Mouse (Mus musculus) adrenal gland, postnatal 36 days (tissue): Measurements from ENCODE around the gene Wfikkn1. TPM values are rescaled to one million over a fixed set of nuclear protein-coding genes. Genes with fewer than 3 reads are reported as not detected.

Experiments used
- DNase-seq, 2 experiments: peaks; one replicate each; pipeline ENCODE4 v3.0.0; 2021; ENCODE audit warnings: mixed read lengths in 1 of 2
- total RNA-seq, 2 experiments: library from RNA; stranded (reverse); gene quantifications; 2 replicates each; pipeline ENCODE4 v1.2.3; 2021

Wfikkn1 gene
- total RNA-seq, 2 experiments from 2014 or later: 0.99 to 1.2 TPM

DNA sequence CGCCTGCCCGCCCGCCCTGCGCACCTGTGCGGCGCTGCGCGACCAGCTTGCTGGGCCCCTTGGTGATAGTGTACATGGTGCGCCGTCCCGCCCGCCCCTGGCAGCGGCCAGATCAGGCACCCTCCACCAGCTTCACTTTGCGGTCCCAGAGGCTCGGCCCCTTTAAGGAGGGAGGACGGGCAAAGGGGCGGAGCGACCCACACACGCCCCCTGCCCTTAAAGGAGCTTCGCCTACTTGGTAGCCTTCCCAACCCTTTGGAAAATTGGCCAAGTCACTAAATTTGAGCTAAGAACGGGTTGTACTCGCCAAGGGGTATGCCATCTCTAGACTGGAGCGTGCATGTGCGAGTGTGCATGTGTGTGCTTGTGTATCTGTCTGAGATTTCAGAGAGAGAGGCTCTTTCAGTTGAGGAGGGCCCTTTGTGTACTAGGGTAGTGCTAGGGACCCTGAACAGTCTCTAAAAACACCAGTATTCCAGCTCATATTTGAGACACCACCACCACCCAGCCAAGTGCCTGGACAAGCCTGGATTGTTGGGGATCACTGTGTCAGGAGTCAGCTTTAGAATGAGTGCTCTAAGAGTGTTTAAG, 12.0 kb downstream of the Wfikkn1 start, which contains the start of gene Mcrip2:
Mcrip2 (minus strand) TSS at position 164 of the 591 bp plus-strand sequence.
- DNase-seq: peak; percentile 93 to 94

- peak; percentile 83 to 88 for DNase-seq
Measured at GRCm38 (mm10) chr17:25867836-25868600, 12.6 kb downstream of the Wfikkn1 start.

- no peak for DNase-seq
Measured at GRCm38 (mm10) chr17:25867509-25867835, 13.2 kb downstream of the Wfikkn1 start.

DNA sequence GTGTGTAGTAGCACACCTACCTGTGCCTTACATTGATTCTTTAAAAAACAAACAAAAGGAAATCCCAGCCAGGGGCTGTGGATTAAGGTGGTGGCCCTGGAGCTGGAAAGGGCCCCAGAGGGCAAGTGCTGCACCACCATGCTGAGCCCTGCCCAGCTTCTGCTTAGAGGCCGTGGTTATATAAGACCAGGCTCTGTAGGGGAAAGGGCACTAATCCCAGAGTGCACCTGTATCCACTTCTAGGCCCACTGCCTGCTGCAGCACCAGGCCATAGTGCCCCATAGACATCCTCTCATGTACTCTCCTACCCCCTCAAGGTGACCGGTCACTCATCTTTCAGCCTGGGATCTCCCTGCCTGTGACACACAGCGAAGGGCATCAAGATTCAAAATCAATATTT, 14.5 kb downstream of the Wfikkn1 start:
- DNase-seq: peak in 1 of 2 experiments; percentile 48

DNA sequence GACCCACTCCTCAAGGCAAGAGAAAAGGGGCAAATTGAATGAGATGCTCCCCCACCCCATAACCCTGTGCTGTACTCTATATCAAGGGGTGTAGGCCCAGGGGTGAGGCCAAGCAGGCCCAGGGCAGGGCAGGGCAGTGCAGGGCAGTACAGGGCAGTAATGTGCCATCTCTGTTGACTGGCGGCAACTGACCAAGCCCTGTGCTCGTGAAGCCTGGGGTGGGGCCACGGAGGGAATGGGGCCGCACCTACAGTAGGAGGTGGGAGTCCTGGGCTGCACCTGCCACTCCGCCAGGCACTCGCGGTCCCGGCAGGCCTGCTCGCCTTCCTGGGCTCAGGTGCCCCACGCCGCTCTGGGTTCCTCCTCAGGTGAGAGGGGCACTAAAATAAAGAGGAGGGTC, 15.4 kb downstream of the Wfikkn1 start:
- no peak for DNase-seq

GRCm38 (mm10) chr17:25864311-25864710, 16.3 kb downstream of the Wfikkn1 start:
- peak in 1 of 2 experiments; percentile 50 for DNase-seq

DNA sequence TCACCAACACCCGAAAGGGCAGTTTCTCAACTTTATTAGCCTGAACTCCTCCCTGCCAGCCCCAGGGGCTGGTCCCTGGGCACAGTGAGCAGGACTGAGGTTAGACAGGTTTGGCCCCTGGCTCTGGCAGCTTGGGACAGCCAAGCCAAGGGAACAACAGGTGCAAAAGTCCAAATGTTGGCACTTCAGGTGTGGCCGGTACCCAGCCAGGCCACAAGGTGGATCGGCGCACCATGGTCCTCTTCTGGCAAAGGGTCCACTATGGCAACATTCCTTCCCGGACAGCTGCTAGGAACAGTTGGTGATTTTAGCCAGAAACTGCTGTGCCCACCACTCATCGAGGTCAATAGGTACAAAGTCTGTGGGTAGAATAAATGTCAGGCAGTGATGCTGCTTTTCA, 17.0 kb downstream of the Wfikkn1 start:
- no peak for DNase-seq

GRCm38 (mm10) chr17:25861704-25862612, 18.7 kb downstream of the Wfikkn1 start:
- no peak for DNase-seq

DNA sequence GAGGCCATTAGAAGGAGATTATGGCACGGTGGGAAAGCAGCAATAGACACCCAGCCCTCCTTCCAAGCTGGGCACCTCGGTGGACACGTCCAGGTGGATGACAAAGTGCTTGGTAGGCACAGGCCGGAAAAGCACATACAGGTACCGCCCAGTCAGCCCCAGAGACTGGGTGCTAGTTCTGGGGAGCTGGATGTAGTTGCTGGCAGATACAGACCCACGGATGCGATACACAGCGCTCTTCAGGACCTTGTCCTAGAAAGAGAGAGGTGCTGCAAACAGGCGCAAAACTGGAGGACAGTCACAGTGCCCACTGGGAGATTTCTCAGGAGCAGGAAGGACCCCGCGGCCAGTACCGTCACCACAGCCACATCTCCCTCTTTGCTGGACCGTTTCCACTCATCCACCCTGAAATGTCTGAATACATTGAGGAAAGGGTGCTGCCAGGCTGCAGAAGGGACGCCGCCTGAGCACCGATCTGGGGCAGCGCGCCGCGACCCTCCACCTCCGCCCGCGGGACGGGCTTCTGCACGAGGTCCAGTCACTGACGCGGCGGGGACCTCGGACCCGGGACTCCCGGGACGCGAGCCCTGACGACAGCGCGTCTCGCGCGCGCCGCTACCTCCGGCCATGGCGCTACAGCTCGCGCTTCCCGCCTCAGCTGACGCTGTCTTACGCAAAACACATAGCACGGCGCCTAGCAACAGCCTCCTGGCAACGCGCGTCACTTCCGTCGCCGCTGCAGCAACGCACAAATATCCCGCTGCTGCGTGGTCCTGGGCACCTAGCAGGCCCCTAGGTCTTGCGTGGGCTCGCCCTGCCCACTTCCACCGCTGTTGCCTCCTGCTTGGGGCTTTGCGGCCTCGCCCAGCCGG, 19.6 kb downstream of the Wfikkn1 start, which contains the start of gene Wdr90:
Wdr90 (minus strand) TSS at position 670 of the 872 bp plus-strand sequence.
- peak; percentile 94 to 95 for DNase-seq

- DNase-seq: no peak
Measured at GRCm38 (mm10) chr17:25860229-25860628, 20.4 kb downstream of the Wfikkn1 start.

DNA sequence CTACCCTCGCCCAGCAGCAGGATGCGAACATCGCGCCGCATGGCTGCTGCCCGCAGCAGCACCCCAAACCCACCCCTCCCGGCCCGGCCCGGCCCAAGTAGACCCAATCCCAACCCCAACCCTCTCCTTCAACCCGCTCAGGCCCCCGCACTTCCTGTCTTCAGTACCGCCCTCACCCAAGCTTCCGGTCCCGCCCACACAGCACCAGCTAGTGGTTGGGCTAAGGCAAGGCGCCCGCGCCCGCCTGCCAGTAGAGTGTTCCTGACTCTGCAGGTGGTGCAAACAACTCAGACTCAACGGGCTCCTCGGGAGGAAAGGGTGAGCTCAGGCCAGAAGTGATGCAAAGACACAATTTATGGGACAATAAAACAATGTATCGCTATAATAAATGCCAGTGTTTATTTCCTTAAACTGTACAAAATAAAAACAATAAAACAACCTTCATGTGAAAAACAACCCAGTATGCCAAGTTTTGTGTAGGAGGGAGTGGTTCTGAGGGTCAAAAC, 36.2 kb downstream of the Wfikkn1 start, which contains the start of gene Rhot2:
Rhot2 (minus strand) TSS at position 456 of the 506 bp plus-strand sequence.
- peak; percentile 98 for DNase-seq

DNA sequence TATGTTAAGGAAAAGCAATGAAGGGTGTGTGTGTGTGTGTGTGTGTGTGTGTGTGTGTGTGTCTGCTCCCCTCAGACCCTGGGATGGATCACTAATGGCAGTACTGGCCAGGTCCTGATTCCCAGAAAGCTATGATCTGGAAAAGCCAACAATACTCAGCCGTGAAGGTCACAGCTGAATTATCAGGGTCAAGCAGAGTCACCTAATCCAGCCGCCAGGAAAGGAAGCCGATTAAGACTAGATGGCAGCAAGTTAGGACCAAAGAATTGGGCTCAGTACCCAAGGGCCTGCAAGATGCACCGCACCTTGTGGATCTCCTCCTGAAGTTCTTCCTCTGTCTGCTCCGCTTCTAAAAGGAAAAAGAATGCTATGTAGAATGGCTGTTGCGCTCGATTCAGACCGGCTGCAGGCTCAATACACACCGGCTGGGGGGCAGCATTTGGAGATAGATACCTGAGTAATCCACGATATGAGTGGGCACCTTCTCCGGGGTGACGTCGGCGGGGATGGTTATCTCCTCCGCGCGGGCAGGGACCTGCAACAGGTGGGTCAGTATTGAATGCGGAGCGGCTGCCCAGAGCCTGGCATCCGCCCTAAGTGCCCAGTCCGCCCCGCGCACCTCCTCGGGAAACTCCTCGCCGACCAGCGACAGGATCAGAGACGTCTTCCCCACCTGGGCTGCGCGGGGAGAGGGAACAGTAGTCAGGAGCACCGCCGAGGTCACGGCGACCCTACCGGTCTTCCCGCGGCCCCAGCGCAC, 36.8 kb downstream of the Wfikkn1 start:
- DNase-seq: peak in 1 of 2 experiments; percentile 38

- no peak for DNase-seq
Measured at GRCm38 (mm10) chr17:25843122-25843521, 37.5 kb downstream of the Wfikkn1 start.

DNA sequence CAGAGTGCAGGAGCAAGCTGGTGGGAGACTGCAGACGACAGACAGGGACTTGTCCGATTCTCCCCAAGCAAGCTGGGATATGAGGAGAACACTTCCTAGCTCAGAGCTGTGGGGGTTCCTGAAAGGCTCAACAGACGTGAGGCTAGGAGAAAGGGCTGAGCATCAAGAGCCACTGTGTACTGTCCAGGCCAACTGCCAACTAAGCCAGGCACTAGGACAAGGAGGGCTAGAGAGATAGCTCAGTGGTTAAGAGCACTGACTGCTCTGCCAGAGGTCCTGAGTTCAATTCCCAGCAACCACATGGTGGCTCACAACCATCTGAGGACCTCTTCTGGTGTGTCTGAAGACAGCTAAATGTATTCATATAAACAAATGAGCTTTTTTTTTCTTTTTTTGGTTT, 38.1 kb downstream of the Wfikkn1 start:
- DNase-seq: no peak

DNA sequence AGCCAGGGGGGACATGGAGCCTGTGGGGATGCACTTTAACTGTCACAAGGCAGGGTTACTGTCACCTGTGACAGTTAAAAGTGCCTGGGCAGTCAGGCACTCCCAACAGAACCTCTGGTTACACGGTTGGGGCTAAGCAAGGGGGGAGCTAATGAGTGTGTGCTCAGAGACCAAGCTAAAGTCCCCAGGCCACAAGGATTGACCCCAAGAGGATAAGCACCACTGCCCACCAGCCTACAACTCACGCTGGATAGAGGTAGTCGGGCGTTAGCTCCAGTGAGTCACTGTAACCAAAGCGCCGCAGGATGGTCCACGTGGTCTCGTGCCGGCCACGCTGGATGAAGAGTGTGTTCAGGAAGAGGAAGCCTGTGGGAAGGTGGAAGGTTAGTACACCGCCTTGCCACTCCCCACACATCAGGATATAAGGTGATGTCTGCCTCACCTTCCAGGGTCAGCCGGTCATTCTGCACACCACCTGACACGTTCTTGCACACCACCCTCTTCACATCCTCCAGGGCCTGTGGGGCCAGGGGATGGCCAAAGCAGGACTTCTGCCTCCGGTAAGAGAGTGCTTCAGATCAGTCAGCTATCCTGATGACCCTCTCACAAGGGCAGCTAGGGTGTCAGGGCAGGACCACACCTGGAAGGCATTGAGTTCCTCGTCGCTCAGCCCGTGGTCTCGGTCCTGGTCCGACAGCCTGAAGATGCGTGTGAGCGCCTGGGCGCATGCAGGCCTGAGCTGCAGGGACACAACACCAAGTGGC, 39.4 kb downstream of the Wfikkn1 start, which contains the start of gene Gm20683:
Gm20683 (minus strand) TSS at position 647 of the 764 bp plus-strand sequence.
- DNase-seq: no peak

GRCm38 (mm10) chr17:25840519-25840918, 40.1 kb downstream of the Wfikkn1 start:
- DNase-seq: no peak

DNA sequence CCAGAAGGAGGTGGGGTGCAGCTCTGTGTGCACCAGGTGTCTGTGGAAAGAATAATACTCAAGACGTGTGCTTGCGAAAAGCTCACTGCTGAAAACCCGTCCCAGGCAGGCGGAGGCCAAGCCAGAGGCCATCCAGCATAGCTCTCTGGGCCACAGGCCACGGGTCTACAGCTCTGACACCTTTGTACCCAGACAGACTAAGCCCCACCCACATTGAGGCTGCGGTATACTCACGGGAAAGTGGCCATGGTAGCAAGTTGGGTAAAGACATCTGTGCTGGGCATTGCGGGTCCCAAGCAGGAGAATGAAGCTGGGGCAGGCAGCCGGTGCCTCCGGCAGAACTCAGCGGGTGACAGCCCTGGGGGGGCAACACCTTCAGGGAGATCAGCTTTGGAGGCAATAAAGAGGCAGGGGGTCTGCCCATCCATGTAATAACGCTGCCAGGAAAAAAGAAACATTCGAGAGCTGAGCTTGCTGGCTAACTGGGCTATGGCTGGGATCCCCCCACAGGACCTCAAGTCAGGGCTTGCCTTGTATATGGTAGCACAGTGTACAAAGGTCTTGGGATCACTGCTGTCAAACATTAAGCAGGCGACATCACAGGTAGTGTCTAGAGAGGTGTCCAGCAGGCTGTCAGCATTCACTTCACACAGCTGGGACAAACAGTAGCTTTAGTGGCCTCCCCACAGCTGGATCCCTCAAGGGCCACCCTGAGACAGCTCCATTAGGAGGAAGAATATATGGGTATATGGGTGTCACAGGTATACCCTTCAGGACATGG, 41.0 kb downstream of the Wfikkn1 start:
- DNase-seq: no peak

DNA sequence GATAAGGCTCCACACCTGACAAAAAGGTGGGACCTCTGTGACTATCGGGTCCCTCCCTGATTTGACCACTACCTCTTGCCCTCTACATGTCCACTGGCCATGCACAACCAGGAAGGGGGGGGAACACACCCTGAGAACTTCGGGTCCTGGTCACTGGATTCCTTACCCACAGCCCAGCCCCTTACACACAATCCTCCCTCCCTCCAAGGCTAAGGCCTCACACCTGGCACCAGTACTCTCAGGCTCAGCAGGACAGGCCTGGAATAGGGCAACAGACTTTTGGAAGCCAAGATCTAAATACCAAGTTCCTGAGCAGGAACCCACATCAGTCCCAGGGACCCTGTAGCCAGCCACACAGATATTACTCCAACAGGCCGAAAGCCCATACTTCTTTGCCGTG, 41.8 kb downstream of the Wfikkn1 start:
- no peak for DNase-seq

- no peak for DNase-seq
Measured at GRCm38 (mm10) chr17:25837533-25837932, 43.1 kb downstream of the Wfikkn1 start.
